Mouse (Mus musculus) adrenal gland, adult 2 months (tissue): Measurements from ENCODE around the gene Irf3. TPM values are rescaled to one million over a fixed set of nuclear protein-coding genes. Genes with fewer than 3 reads are reported as not detected.

ENCODE experiments used
- DNase-seq: peaks from one replicate; pipeline ENCODE4 v3.0.0; 2021
- microRNA-seq, 2 experiments: library from miRNA; unstranded; fragments of <30 nt; microRNA quantifications; one replicate each; pipeline ENCODE4 v1.2.0; 2021
- polyA plus RNA-seq: library from polyadenylated mRNA; depleted of rRNA; stranded (reverse); fragments of >200 nt; gene quantifications from 2 replicates; pipeline ENCODE4 v1.2.3, GENCODE M21; 2012; rRNA removed
- total RNA-seq, 2 experiments: library from RNA; stranded (reverse); gene quantifications; 2 replicates each; pipeline ENCODE4 v1.2.3; 2021

The Irf3 gene
- total and polyA plus RNA-seq, 3 experiments = 98.1 to 130 (median 105) TPM

DNA sequence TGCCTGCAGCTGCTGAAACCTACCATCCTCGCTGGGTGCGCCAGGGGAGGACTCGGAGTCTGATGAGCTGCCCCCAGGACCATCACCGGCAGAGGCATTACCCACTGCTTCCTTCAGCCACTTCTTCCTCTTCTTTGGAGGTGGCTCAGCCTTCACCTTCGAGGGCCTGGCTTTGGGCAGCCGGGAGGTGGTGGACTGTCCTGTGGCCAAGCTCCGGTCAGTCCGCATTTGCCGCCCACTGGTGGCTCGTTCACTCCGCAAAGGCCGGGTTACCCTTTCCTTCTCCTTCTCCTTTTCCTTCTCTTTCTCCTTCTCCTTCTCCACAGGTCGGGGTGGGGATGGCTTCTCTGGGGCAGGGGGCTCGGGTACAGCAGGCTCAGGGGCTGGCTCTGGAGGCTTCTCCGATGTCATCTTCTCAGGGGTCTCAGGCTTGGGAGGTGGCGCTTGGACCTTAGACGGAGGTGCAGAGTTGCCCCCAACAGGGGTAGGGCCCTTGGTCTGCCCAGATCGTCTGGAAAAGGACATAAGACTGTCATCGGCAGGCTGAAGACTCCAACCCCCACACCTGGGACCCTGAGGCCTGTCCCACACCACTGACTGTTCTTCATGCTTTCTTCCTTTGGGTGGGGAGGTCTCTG is 36.4 kb downstream of the Irf3 start:
- DNase-seq = no peak

DNA sequence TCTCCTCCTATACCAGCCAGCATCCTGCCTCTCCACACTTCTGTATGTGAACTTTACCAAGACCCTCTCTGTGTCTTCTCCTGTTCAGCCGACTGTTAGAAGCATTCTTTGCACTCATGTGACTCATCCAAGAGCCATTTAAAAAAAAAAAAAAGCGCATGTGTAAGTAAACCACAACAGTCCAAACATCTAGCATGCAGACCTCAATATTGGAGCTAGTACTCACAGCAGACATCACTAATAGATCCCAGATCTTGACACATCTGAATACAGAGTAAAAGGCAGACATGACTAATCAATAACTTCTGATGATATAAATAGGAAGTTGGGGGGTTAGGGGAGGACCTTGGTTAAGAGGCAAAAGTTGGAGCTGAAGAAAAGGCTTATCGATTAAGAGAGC is 38.2 kb downstream of the Irf3 start:
- no peak for DNase-seq

DNA sequence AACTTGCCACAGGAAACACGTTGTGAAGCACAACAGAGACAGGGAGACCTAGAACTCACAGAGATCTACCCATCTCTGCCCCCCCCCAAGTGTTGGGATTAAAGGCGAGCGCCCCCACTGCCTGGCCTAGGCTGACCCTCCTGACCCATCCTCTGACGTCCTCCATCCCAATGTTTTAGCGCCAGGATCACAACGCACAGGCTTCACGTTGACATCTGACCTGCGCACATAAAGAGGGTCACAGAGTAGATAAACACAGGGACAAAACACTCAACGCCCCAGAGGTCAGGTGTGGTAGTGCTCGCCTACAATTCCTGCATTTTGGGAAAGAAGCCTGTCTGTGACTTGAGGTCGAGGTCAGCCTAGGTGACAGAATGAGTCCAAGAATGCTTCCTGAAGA is 39.3 kb downstream of the Irf3 start:
- DNase-seq = no peak

DNA sequence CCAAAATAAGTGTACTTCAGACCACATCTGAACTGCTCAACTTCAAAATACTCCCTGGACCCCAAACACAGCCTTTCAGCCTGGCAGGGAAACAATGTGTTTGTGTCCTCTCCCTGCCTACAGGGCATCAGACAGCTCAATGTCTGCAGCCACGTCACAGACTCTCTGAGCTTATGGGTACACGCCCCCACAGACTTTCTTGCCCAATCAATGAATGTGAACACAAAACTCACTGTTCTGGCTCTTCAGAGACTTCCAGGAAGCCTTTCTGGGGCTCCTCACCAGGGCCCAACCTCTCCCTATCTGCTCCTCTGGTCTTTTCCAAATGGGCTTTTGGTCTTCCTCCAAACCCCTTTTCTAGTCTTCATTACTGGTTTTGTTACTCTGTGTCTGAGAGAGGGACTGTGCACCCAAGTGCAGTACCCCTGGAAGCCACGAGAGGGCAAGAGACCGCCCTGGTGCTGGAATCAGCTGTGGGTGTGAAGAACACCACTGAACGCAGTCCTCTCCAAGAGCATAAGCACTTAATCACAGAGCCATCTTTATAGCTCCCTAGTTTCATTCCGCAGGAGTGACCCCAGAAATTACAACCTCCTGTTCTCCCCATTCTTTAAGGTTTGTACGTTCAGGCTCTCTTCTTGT is 40.4 kb downstream of the Irf3 start:
- DNase-seq = peak; percentile 68

DNA sequence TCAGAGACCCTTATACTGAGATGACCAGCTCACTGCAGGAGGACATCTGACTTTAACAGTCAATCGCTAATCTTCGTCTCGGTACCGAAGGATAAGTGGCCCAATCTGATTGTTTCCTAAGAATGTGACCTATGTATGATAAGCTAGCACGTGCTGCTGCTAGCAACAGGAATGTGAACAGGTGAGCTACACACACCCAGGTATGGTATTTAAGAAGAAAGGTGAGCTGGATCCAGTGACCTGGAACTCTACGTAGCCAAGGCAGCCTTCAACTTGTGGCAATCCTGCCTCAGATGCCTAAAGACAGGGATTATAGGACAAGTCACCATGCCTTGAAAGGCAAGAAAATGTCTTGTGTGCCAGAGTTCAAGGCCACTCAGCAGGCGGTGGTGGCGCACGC is 41.0 kb downstream of the Irf3 start:
- DNase-seq = no peak

DNA sequence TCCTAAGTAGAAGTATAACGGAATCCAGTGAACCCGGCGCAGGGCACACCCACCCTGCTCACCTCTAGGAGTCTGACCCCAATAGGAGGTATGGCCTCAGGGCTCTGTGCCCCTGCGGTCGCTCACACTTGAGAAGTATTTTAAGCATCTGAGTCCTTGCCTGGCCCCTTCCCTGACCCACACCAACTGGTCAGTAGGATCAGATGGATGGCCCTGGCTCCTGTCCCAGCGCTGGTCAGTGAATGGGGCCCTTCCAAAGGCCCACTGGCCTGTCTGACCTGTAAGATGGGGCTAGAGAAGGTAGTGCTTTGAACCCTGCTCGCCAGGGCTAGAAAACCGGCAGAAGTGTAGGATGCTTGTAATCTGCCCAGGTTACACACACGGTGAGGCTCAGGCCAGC is 43.4 kb downstream of the Irf3 start:
- DNase-seq = no peak

DNA sequence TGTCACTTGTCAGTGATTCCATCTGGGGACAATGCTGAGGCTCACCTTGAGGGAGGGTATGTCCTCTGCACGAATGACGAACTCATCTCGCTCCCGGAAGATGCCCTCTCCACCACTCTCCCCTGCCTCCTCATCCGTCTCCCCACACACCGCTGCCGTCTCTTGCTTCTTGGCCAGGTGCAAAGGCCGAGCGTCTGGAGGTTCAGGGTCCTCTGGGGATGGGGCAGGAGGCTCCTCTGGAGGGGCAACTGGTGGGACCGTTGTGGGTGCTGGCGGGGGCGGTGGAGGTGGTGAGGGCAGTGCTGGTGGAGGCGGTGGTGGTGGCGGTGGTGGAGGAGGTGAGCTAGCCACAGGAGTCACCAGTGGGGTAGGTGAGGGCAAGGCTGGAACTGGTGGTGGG is 45.9 kb downstream of the Irf3 start:
- DNase-seq = no peak

DNA sequence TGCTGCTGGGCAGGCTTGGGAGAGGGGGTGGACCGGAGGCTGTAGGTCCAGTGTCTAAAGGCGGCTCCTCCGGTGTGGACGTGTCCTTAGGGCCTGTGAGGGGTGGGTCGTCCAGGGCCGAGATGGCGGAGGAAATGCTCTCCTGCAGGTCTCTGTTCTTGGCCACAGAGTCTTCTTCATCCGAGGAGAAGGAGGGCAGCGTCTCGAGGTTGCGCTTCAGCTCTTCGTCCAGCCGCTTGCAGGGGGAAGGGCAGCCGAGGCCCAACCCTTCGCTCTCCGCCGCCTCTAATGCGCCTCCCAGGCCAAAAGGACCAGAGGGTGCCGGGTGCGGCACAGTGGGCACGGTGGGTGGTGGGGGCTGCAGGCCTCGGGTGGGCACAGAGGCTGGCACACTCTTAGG is 48.3 kb downstream of the Irf3 start:
- no peak for DNase-seq

DNA sequence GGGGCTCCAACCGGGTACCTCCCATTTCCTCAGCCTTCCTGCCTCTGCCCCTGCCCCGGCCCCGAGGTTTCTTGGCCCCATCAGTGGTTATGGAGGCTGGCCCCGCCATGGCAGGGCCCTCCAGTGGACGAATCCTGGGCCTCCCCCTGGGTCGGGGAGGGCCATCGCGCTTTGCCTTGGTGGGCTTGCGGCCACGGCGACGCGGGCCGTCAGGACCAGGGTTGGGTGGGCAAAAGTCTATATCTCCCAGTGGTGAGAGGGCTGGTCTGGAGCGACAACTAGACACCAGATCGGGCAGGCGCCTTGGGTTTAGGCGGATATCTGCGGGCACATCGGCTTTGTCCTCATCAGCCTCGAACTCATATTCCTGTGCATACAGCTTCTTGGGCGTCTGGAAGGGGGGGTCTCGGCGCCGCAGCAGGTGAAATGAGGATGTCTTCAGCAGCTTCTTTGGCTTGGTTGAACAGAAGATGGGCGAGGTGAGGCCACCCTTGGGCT is 49.5 kb downstream of the Irf3 start:
- no peak for DNase-seq

DNA sequence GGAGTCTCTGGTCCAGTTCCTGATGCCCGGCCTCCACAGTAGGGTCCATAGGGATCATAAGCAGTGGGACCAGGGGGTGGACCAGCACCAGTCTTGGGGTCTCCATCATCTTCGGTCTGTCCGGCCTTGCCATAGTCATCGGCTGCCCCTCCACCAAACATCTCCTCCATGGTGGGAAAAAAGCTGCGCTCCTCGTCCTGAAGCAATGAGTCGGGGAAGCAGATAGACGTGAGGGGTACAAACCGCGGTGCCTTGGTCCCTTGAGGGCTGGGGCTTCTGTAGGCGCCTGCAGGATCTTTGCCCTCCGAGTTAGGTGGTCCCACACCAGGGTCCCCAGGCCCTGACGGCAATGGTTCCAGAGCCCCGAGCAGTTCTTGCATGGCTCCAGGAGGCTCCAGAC is 50.0 kb downstream of the Irf3 start:
- no peak for DNase-seq

DNA sequence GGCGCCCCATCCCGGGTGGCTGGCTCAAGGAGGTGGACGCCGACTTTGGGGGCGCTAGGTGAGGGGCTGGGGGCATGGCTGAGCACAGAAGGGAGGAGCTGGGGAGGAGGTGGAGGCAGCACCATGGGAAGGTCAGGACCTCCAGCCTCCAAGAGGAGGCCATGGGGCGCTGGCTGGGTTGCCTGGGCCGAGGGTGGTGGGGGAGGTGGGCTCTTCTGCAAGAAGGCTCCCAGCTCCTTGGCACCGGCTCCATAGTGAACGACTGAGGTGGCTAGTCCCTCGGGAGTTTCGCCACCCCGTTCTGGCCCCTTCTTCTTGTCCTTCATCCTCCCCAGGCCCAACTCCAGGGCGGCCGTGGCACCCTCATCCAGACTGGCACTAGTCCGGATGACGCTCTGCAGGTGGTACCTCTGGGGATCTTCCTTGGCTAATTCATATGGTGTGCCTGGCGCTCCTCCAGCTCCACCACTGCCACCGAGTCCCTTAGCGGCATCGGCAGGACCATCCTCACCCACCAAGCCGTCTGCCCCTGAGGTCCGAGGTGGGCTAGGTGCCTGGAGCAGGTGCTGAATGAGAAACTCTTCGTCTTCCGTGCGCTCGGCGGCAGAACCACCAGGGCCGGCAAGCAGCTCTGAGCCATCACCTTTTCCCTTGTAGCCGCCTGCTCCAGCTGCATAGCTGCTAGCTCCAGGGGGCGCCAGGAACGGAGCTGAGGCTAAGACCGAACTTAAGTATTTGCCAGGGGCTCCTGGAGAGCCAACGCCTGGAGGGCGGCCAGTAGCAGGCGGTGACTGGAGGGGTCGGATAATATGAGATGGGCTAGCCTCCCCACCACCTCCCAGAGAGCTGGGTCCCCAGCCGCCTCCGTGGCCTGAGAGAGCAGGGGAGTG is 50.8 kb downstream of the Irf3 start:
- no peak for DNase-seq

DNA sequence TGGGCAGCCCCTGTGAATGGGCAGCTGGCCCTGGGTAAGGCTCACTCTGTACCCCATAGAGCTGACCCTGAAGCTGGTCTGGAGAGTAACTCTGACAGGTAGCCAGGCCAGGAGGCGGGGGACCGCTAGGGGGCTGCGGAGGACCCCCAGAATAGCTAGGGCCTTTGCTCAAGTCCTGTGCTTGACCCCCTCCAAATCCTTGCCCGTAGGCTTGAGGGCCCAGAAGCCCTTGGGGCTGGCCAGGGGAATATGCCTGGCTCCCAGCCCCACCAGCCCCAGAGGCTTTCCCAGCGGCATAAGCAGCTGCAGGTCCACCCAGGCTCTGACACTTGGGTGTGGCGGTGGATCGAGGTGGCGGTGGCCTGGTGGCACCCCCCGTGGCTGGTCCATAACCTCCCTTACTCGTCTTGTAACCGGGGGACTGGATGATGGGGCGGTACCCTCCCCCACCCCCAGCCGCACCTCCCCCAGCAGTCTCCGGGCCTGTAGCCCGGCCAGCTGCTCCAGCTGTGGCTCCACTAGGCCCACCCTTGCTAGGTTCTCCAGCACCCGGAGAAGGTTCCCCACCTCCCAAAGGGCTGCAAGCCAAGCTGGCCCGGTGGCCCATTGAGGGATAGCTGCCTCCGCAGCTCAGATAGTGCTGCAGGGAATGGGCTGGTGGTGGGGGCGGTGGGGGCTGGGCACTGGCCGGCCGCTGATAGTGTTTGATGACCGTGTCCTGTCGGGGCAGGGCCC is 51.6 kb downstream of the Irf3 start:
- no peak for DNase-seq

DNA sequence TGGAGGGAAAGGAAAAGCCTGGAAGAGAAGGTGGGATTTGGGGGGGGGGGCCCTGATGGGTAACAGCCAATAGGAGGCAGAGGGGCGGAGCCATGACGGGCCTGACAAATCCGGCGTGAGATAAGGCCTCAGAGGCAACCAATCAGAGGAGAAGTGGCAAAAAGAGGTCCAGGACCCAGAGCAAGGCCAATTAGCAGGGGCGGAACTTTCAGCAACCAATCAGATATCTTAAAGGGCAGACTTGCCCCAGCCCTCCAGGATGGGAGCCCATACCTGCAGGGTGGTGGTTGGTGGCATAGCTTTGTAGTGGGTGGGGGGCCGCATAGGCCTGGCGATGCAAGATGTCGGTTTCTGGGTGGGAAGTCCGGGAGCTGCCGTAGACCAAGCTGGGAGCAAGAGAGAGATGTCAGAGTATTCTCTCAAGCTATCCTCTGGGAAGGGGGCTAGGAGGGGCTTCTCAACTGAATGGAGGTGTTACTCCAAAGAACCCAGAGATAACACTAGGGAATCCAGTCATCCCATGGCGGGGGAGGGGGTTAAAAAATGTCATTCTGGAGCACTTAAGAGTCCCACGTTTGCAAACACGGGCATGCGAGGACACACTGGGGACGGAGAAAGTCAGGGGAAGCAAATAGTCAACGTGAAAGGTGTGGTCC is 53.6 kb downstream of the Irf3 start:
- DNase-seq = peak; percentile 86

DNA sequence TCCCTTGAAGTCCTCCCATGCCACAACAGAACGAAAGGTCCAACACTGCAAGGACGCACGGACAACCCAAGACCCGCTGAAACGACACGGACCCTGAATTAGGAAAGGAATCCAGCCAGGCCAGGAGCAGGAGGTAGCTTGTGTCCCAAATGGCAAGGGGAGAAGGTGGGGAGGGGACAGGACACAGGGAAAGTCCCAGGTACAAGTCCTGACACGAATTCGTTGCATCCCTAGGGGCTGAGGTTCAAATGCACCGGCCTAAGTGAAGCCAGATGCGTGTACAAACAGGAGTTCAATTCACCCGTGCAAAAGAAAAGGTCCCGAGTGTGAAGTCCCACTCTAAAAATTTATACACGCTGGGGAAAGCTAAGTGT is 54.1 kb downstream of the Irf3 start:
- DNase-seq = no peak

Small RNA genes lying within 50 kb of the gene (microRNA-seq; reads per million reads assigned to microRNA genes)
- gene Mir7054 = 0.66 to 1.7 reads per million in 2 experiments

Other genes with a start within 250 kb of the Irf3 start
Only the 30 nearest of the 37 such genes appear.
- gene Nup62, start 181.6 kb upstream of the Irf3 start, total RNA-seq = 10 to 100 TPM; 33.2 to 54.7 TPM
- 83.6 and 92.2 TPM in 2 replicates for gene Nup62, start 181.6 kb upstream of the Irf3 start, polyA plus RNA-seq
- 1 to 10 TPM; 1.6 to 1.8 TPM for gene Il4i1, start 181.3 kb upstream of the Irf3 start, total RNA-seq
- gene Il4i1, start 181.3 kb upstream of the Irf3 start, polyA plus RNA-seq = 2.6 and 3.0 TPM in 2 replicates
- 100 to 1,000 TPM; 136 to 166 TPM for gene Atf5, start 181.0 kb upstream of the Irf3 start, total RNA-seq
- 494 and 666 TPM in 2 replicates for gene Atf5, start 181.0 kb upstream of the Irf3 start, polyA plus RNA-seq
- 100 to 1,000 TPM; 117 TPM for gene Akt1s1, start 148.7 kb upstream of the Irf3 start, total RNA-seq
- 650 and 890 TPM in 2 replicates for gene Akt1s1, start 148.7 kb upstream of the Irf3 start, polyA plus RNA-seq
- gene Tbc1d17, start 148.6 kb upstream of the Irf3 start, total RNA-seq = 10 to 100 TPM; 51.0 to 72.6 TPM
- gene Tbc1d17, start 148.6 kb upstream of the Irf3 start, polyA plus RNA-seq = 180 and 223 TPM in 2 replicates
- gene Pnkp, start 140.5 kb upstream of the Irf3 start, total RNA-seq = 10 to 100 TPM; 36.3 to 42.8 TPM
- gene Pnkp, start 140.5 kb upstream of the Irf3 start, polyA plus RNA-seq = 79.5 and 90.0 TPM in 2 replicates
- gene Ptov1, start 127.9 kb upstream of the Irf3 start, total RNA-seq = 100 to 1,000 TPM; 227 TPM
- gene Ptov1, start 127.9 kb upstream of the Irf3 start, polyA plus RNA-seq = 492 and 493 TPM in 2 replicates
- gene Med25, start 104.9 kb upstream of the Irf3 start, total RNA-seq = 100 to 1,000 TPM in 1 of 2 experiments, 10 to 100 TPM in 1; 80.8 to 105 TPM
- gene Med25, start 104.9 kb upstream of the Irf3 start, polyA plus RNA-seq = 635 and 723 TPM in 2 replicates
- 10 to 100 TPM; 24.2 to 28.0 TPM for gene Fuz, start 101.6 kb upstream of the Irf3 start, total RNA-seq
- gene Fuz, start 101.6 kb upstream of the Irf3 start, polyA plus RNA-seq = 203 and 213 TPM in 2 replicates
- gene Ap2a1, start 68.2 kb upstream of the Irf3 start, total RNA-seq = 100 to 1,000 TPM in 1 of 2 experiments, 10 to 100 TPM in 1; 86.3 to 105 TPM
- gene Ap2a1, start 68.2 kb upstream of the Irf3 start, polyA plus RNA-seq = 119 and 121 TPM in 2 replicates
- gene Tsks, start 54.4 kb upstream of the Irf3 start, total RNA-seq = not detected
- gene Tsks, start 54.4 kb upstream of the Irf3 start, polyA plus RNA-seq = 0.13 and 0.31 TPM in 2 replicates
- 10 to 100 TPM in 1 of 2 experiments, 1 to 10 TPM in 1; 7.3 to 13.5 TPM for gene Cpt1c, start 22.8 kb upstream of the Irf3 start, total RNA-seq
- 29.6 and 37.5 TPM in 2 replicates for gene Cpt1c, start 22.8 kb upstream of the Irf3 start, polyA plus RNA-seq
- gene Prmt1, start 11.1 kb upstream of the Irf3 start, total RNA-seq = 100 to 1,000 TPM; 166 to 234 TPM
- 101 and 122 TPM in 2 replicates for gene Prmt1, start 11.1 kb upstream of the Irf3 start, polyA plus RNA-seq
- 10 to 100 TPM; 20.1 to 20.3 TPM for gene Bcl2l12, start 1.1 kb downstream of the Irf3 start, total RNA-seq
- gene Bcl2l12, start 1.1 kb downstream of the Irf3 start, polyA plus RNA-seq = 40.4 and 50.3 TPM in 2 replicates
- 10 to 100 TPM; 72.0 to 83.7 TPM for gene Scaf1, start 18.7 kb downstream of the Irf3 start, total RNA-seq
- 117 and 121 TPM in 2 replicates for gene Scaf1, start 18.7 kb downstream of the Irf3 start, polyA plus RNA-seq
- gene Rras, start 20.3 kb downstream of the Irf3 start, total RNA-seq = 100 to 1,000 TPM in 1 of 2 experiments, 10 to 100 TPM in 1; 93.7 to 118 TPM
- 161 and 176 TPM in 2 replicates for gene Rras, start 20.3 kb downstream of the Irf3 start, polyA plus RNA-seq
- 10 to 100 TPM; 40.2 to 49.7 TPM for gene Prr12, start 55.2 kb downstream of the Irf3 start, total RNA-seq
- 17.7 and 21.3 TPM in 2 replicates for gene Prr12, start 55.2 kb downstream of the Irf3 start, polyA plus RNA-seq
- 10 to 100 TPM; 40.2 to 58.1 TPM for gene Nosip, start 64.8 kb downstream of the Irf3 start, total RNA-seq
- gene Nosip, start 64.8 kb downstream of the Irf3 start, polyA plus RNA-seq = 89.9 and 97.9 TPM in 2 replicates
- gene Prrg2, start 65.0 kb downstream of the Irf3 start, total RNA-seq = 10 to 100 TPM; 20.9 to 21.9 TPM
- 70.3 and 85.2 TPM in 2 replicates for gene Prrg2, start 65.0 kb downstream of the Irf3 start, polyA plus RNA-seq
- gene Rcn3, start 94.6 kb downstream of the Irf3 start, total RNA-seq = 10 to 100 TPM; 26.5 to 50.3 TPM
- gene Rcn3, start 94.6 kb downstream of the Irf3 start, polyA plus RNA-seq = 93.3 and 104 TPM in 2 replicates
- gene Fcgrt, start 106.2 kb downstream of the Irf3 start, total RNA-seq = 100 to 1,000 TPM in 1 of 2 experiments, 10 to 100 TPM in 1; 84.8 to 154 TPM
- 186 and 187 TPM in 2 replicates for gene Fcgrt, start 106.2 kb downstream of the Irf3 start, polyA plus RNA-seq
- gene Rps11, start 126.8 kb downstream of the Irf3 start, total RNA-seq = 1,000 to 10,000 TPM; 1,290 to 1,478 TPM
- 60.0 and 80.0 TPM in 2 replicates for gene Rps11, start 126.8 kb downstream of the Irf3 start, polyA plus RNA-seq
- gene Rpl13a, start 131.1 kb downstream of the Irf3 start, total RNA-seq = 1,000 to 10,000 TPM; 1,285 to 1,750 TPM
- gene Rpl13a, start 131.1 kb downstream of the Irf3 start, polyA plus RNA-seq = 476 and 515 TPM in 2 replicates
- gene Gm45713, start 138.6 kb downstream of the Irf3 start, total RNA-seq = not detected
- gene Gm45713, start 138.6 kb downstream of the Irf3 start, polyA plus RNA-seq = 6.3 and 7.4 TPM in 2 replicates
- gene Flt3l, start 138.8 kb downstream of the Irf3 start, total RNA-seq = 10 to 100 TPM; 20.5 to 25.3 TPM
- gene Flt3l, start 138.8 kb downstream of the Irf3 start, polyA plus RNA-seq = 122 TPM in 2 replicates
- 10 to 100 TPM; 52.2 to 69.2 TPM for gene Pih1d1, start 156.7 kb downstream of the Irf3 start, total RNA-seq
- 46.1 and 50.8 TPM in 2 replicates for gene Pih1d1, start 156.7 kb downstream of the Irf3 start, polyA plus RNA-seq
- gene Aldh16a1, start 156.9 kb downstream of the Irf3 start, total RNA-seq = 10 to 100 TPM; 81.3 to 92.6 TPM
- 84.4 and 86.6 TPM in 2 replicates for gene Aldh16a1, start 156.9 kb downstream of the Irf3 start, polyA plus RNA-seq
- gene Slc17a7, start 166.3 kb downstream of the Irf3 start, total RNA-seq = under 1 TPM; 0.14 to 0.35 TPM
- gene Slc17a7, start 166.3 kb downstream of the Irf3 start, polyA plus RNA-seq = 0.10 and 0.11 TPM in 2 replicates
- not detected for gene Gfy, start 181.9 kb downstream of the Irf3 start, total RNA-seq
- not detected in 2 replicates for gene Gfy, start 181.9 kb downstream of the Irf3 start, polyA plus RNA-seq
- not detected for gene Pth2, start 183.3 kb downstream of the Irf3 start, total RNA-seq
- not detected in 2 replicates for gene Pth2, start 183.3 kb downstream of the Irf3 start, polyA plus RNA-seq